Mouse (Mus musculus) CH12.LX (cell line): ENCODE data around the gene Ttll8. TPM values are rescaled to one million over a fixed set of nuclear protein-coding genes. Genes with fewer than 3 reads are reported as not detected.

ENCODE experiments used
- DNase-seq: peaks from one replicate; pipeline ENCODE4 v3.0.0-alpha.2; 2013; ENCODE audit errors: extremely low read depth
- H3K27ac ChIP-seq: 2 replicates; pipeline ENCODE4 v1.5.1; 2012; ENCODE audit warnings: low read depth, mild to moderate bottlenecking, control low read depth, moderate library complexity; ENCODE audit not compliant: insufficient read depth
- H3K27me3 ChIP-seq: replicated peaks from 2 replicates; pipeline ENCODE3; 2012; ENCODE audit warnings: inconsistent platforms
- H3K36me3 ChIP-seq, 2 experiments: replicated peaks in 1 of 2; 2 replicates each; pipeline versions ENCODE3 to v1.6.1; 2012; ENCODE audit warnings: inconsistent platforms in 1 of 2, low read length in 1 of 2, mild to moderate bottlenecking in 1 of 2, mixed read lengths in 1 of 2, moderate library complexity in 1 of 2; ENCODE audit not compliant: control insufficient read depth in 1 of 2, insufficient read depth in 1 of 2
- H3K4me1 ChIP-seq, 2 experiments: 2 replicates each; pipeline ENCODE4 v1.6.1; 2012; ENCODE audit warnings: inconsistent platforms in 1 of 2, moderate library complexity in 1 of 2; ENCODE audit not compliant: insufficient read depth in 2 of 2, control insufficient read depth in 1 of 2
- H3K4me2 ChIP-seq: 2 replicates; pipeline ENCODE4 v1.6.1; 2012; ENCODE audit warnings: low read depth, mild to moderate bottlenecking, control low read depth; ENCODE audit not compliant: poor library complexity, insufficient read depth, severe bottlenecking
- H3K4me3 ChIP-seq, 3 experiments: fragments of 150-350 bp in 1 of 3; sonication (generic) in 1 of 3; replicated peaks in 1 of 3; 2 replicates each; pipeline versions ENCODE3 to v1.5.1; 2011 to 2012; ENCODE audit warnings: low read depth in 2 of 3, low read length in 2 of 3, mild to moderate bottlenecking in 2 of 3, moderate library complexity in 2 of 3, control low read depth in 1 of 3, improper control_type of control experiment in 1 of 3, inconsistent platforms in 1 of 3, mixed read lengths in 1 of 3; ENCODE audit not compliant: poor library complexity in 1 of 3
- H3K79me2 ChIP-seq: replicated peaks from 2 replicates; pipeline ENCODE4 v1.6.1; 2012; ENCODE audit warnings: mild to moderate bottlenecking, moderate library complexity; ENCODE audit not compliant: control insufficient read depth, poor library complexity, insufficient read depth, severe bottlenecking; ENCODE audit errors: extremely low read depth
- H3K9ac ChIP-seq: 2 replicates; pipeline ENCODE4 v1.6.1; 2012; ENCODE audit warnings: low read depth, mild to moderate bottlenecking, control low read depth, moderate library complexity; ENCODE audit not compliant: insufficient read depth
- H3K9me3 ChIP-seq: replicated peaks from 2 replicates; pipeline ENCODE3; 2012; ENCODE audit warnings: low read length, inconsistent platforms, mixed read lengths
- CHD2 ChIP-seq: IDR thresholded peaks from 2 replicates; pipeline ENCODE4 v1.6.1; 2011; ENCODE audit warnings: low read length, improper control_type of control experiment
- CTCF ChIP-seq, 2 experiments: IDR thresholded peaks in 1 of 2; conservative IDR thresholded peaks in 1 of 2; 2 replicates each; pipeline ENCODE4 v1.5.1; 2011 to 2012; ENCODE audit warnings: low read depth in 2 of 2, low read length in 2 of 2, improper control_type of control experiment in 1 of 2, inconsistent platforms in 1 of 2, mild to moderate bottlenecking in 1 of 2, moderate library complexity in 1 of 2
- E2F4 ChIP-seq: IDR thresholded peaks from 2 replicates; pipeline ENCODE4 v1.6.1; 2011; ENCODE audit warnings: low read depth, low read length, improper control_type of control experiment; ENCODE audit not compliant: insufficient replicate concordance
- ETS1 ChIP-seq: conservative IDR thresholded peaks from 2 replicates; pipeline ENCODE4 v1.6.1; 2012; ENCODE audit warnings: low read depth, mild to moderate bottlenecking, inconsistent platforms, low read length, improper control_type of control experiment, moderate library complexity
- JUN ChIP-seq: IDR thresholded peaks from 2 replicates; pipeline ENCODE4 v1.6.1; 2011; ENCODE audit warnings: low read depth, mild to moderate bottlenecking, low read length, improper control_type of control experiment, moderate library complexity; ENCODE audit not compliant: insufficient read depth
- JUND ChIP-seq: conservative IDR thresholded peaks from 2 replicates; pipeline ENCODE4 v1.6.1; 2011; ENCODE audit warnings: low read depth, low read length, improper control_type of control experiment
- KAT2A ChIP-seq: IDR thresholded peaks from 2 replicates; pipeline ENCODE4 v1.6.1; 2012; ENCODE audit warnings: low read length, improper control_type of control experiment, inconsistent platforms; ENCODE audit not compliant: insufficient replicate concordance
- MXI1 ChIP-seq: IDR thresholded peaks from 2 replicates; pipeline ENCODE4 v1.6.1; 2011; ENCODE audit warnings: mild to moderate bottlenecking, low read depth, low read length, improper control_type of control experiment
- RAD21 ChIP-seq: IDR thresholded peaks from 2 replicates; pipeline ENCODE4 v1.6.1; 2011; ENCODE audit warnings: low read depth, mild to moderate bottlenecking, low read length, improper control_type of control experiment, moderate library complexity
- SMC3 ChIP-seq: IDR thresholded peaks from 2 replicates; pipeline ENCODE4 v1.6.1; 2011; ENCODE audit warnings: low read depth, low read length, improper control_type of control experiment
- UBTF ChIP-seq: IDR thresholded peaks from 2 replicates; pipeline ENCODE4 v1.6.1; 2012; ENCODE audit warnings: low read depth, mild to moderate bottlenecking, inconsistent platforms, low read length, improper control_type of control experiment, moderate library complexity
- ZC3H11A ChIP-seq: IDR thresholded peaks from 2 replicates; pipeline ENCODE4 v1.6.1; 2012; ENCODE audit warnings: low read depth, mild to moderate bottlenecking, inconsistent platforms, low read length, improper control_type of control experiment
- dilution Hi-C: fragments of 300-500 bp; cut with MboI; formaldehyde crosslinking; loops from 2 replicates; pipeline ENCODE4 v1.14.3; 2020; ENCODE audit warnings: low sequenced_read_pairs; ENCODE audit not compliant: extremely low pct_unique_long_range_greater_than_20kb, extremely low pct_ligation_motif_present
- in situ Hi-C: fragments of 300-500 bp; cut with MboI; formaldehyde crosslinking; loops from 3 replicates; pipeline ENCODE4 v1.14.3; 2019; ENCODE audit warnings: low sequenced_read_pairs, low pct_ligation_motif_present, low pct_unique_long_range_greater_than_20kb, mixed read lengths
- polyA plus RNA-seq: library from polyadenylated mRNA; unstranded; fragments of >175 nt; gene quantifications from 2 replicates; pipeline ENCODE4 v1.2.1, GENCODE M21; 2012; ENCODE audit warnings: low read depth; ENCODE audit not compliant: insufficient read length
- total RNA-seq, 2 experiments: library from RNA; depleted of rRNA; stranded (reverse); fragments of 300-350 nt in 1 of 2; fragments of >200 nt in 1 of 2; gene quantifications; 2 replicates each; pipeline ENCODE4 v1.2.3; 2012 to 2014

Gene Ttll8
- total and polyA plus RNA-seq, 3 experiments = not detected

GRCm38 (mm10) chr15:88876155-88877020, 77.8 kb downstream of the Ttll8 start:
- no peak overlapping the region for H3K27ac ChIP-seq
- in situ Hi-C loops = loop anchor here (5.0 kb wide), 1 partner anchor 49 kb away; no protein-coding TSS in a partner anchor
- no peak overlapping the region for H3K9ac ChIP-seq
- H3K27me3 ChIP-seq = peaks cover 55% of the 10 kb centered on the region
- peaks cover 11% of the 10 kb centered on the region for H3K9me3 ChIP-seq
- peak overlapping the region; percentile 33; the same call in 1 of the 2 replicates for H3K4me2 ChIP-seq
- no peaks in the 10 kb centered on the region for H3K79me2 ChIP-seq
- TF ChIP-seq CTCF (conservative IDR thresholded peaks at IDR 0.05 in 1 of 2, IDR thresholded peaks at IDR 0.05 in 1 of 2; ENCODE audit: low read depth in 2 of 2, low read length in 2 of 2) (peak; percentile 35 to 90; a peak in 3 of 4 replicates), SMC3 (peak; percentile 86), JUN (no peak), RAD21 (peak; percentile 68), KAT2A (no peak)
- no peak overlapping the region for H3K4me3 ChIP-seq
- peaks cover 2 to 6% of the 10 kb centered on the region in 2 experiments; a peak in 2 of 4 replicates for H3K4me1 ChIP-seq
- dilution Hi-C loops = no loop called here
- peak; percentile 52 for DNase-seq
- no peaks in the 10 kb centered on the region for H3K36me3 ChIP-seq

- dilution Hi-C loops = no loop called here
- Histone ChIP-seq H3K9me3 (peaks cover 11% of the 10 kb centered on the region), H3K4me2 (no peak overlapping the region), H3K4me3 (no peak overlapping the region), H3K27ac (no peak overlapping the region), H3K27me3 (peaks cover 51% of the 10 kb centered on the region), H3K36me3 (no peaks in the 10 kb centered on the region), H3K4me1 (peaks cover 2 to 6% of the 10 kb centered on the region in 2 experiments; a peak in 2 of 4 replicates), H3K79me2 (no peaks in the 10 kb centered on the region), H3K9ac (no peak overlapping the region)
- in situ Hi-C loops = loop anchor here (5.0 kb wide), 1 partner anchor 48 kb away; no protein-coding TSS in a partner anchor
- TF ChIP-seq JUN (no peak), KAT2A (no peak), JUND (no peak), MXI1 (no peak), CHD2 (no peak), ZC3H11A (no peak), E2F4 (no peak), ETS1 (no peak), SMC3 (no peak), UBTF (no peak)
- no peak for DNase-seq
Observed at GRCm38 (mm10) chr15:88875625-88876081, 78.6 kb downstream of the Ttll8 start.
